Mouse (Mus musculus) neural tube, embryonic 15.5 days (tissue): ENCODE measurements around the gene Fam71f1. TPM values are rescaled to one million over a fixed set of nuclear protein-coding genes. Genes with fewer than 3 reads are reported as not detected.

ENCODE experiments used
- ATAC-seq: fragments of 200-750 bp; cut with Nextera tagmentation; 2 replicates; pipeline ENCODE4 v1.8.0; 2017; ENCODE audit warnings: mild to moderate bottlenecking, moderate TSS enrichment, moderate library complexity; ENCODE audit not compliant: low FRiP score
- H3K27ac ChIP-seq: fragments of 300-500 bp; sonication (generic); replicated peaks from 2 replicates; pipeline ENCODE4 v1.5.1; 2015; ENCODE audit warnings: mild to moderate bottlenecking, inconsistent platforms
- H3K27me3 ChIP-seq: fragments of 300-500 bp; sonication (generic); replicated peaks from 2 replicates; pipeline ENCODE4 v1.6.1; 2015; ENCODE audit warnings: inconsistent platforms
- H3K36me3 ChIP-seq: fragments of 300-500 bp; sonication (generic); 2 replicates; pipeline ENCODE4 v1.6.1; 2015; ENCODE audit warnings: inconsistent platforms
- H3K4me1 ChIP-seq: fragments of 300-500 bp; sonication (generic); 2 replicates; pipeline ENCODE4 v1.6.1; 2015; ENCODE audit warnings: inconsistent platforms
- H3K4me2 ChIP-seq: fragments of 300-500 bp; sonication (generic); 2 replicates; pipeline ENCODE4 v1.6.1; 2015; ENCODE audit warnings: inconsistent platforms, mild to moderate bottlenecking, moderate library complexity
- H3K4me3 ChIP-seq: fragments of 300-500 bp; sonication (generic); replicated peaks from 2 replicates; pipeline ENCODE4 v1.5.1; 2015; ENCODE audit warnings: mild to moderate bottlenecking, inconsistent platforms
- H3K9ac ChIP-seq: fragments of 300-500 bp; sonication (generic); replicated peaks from 2 replicates; pipeline ENCODE4 v1.6.1; 2015; ENCODE audit warnings: mild to moderate bottlenecking, inconsistent platforms
- H3K9me3 ChIP-seq: fragments of 300-500 bp; sonication (generic); replicated peaks from 2 replicates; pipeline ENCODE4 v1.6.1; 2016; ENCODE audit warnings: inconsistent platforms
- WGBS: fragments of 180-500 bp; shearing (Covaris S2); methylation state at CpG from one replicate; pipeline ENCODE4 v1.1.7; 2015; ENCODE audit warnings: mixed read lengths; 5-methylcytosine and 5-hydroxymethylcytosine counted together
- polyA plus RNA-seq: library from polyadenylated mRNA; unstranded; fragments of >200 nt; fragmentation: Nextera tagmentation; extraction: Ambion mirVana; gene quantifications from 2 replicates; pipeline ENCODE4 v1.2.1, GENCODE M21; 2015

Gene Fam71f1
- polyA plus RNA-seq, 1 experiment from 2014 or later = not detected

- ATAC-seq = no peak
- Histone ChIP-seq H3K27me3 (no peaks in the 10 kb centered on the region), H3K27ac (no peak overlapping the region), H3K4me1 (no peaks in the 10 kb centered on the region), H3K9ac (no peak overlapping the region), H3K9me3 (no peaks in the 10 kb centered on the region), H3K4me2 (no peak overlapping the region), H3K4me3 (no peak overlapping the region), H3K36me3 (no peaks in the 10 kb centered on the region)
- WGBS = 74% methylated on average over 2 of the region's 2 CpGs
These were observed 19.8 kb upstream of the Fam71f1 start for GRCm38 (mm10) chr6:29299112-29299511.

GRCm38 (mm10) chr6:29303251-29303650 is 15.7 kb upstream of the Fam71f1 start:
- ATAC-seq = no peak
- no peaks in the 10 kb centered on the region for H3K4me1 ChIP-seq
- no peaks in the 10 kb centered on the region for H3K9me3 ChIP-seq
- H3K4me2 ChIP-seq = no peak overlapping the region
- H3K36me3 ChIP-seq = no peaks in the 10 kb centered on the region
- no peaks in the 10 kb centered on the region for H3K27me3 ChIP-seq
- H3K27ac ChIP-seq = no peak overlapping the region
- no peak overlapping the region for H3K4me3 ChIP-seq
- no peak overlapping the region for H3K9ac ChIP-seq

- WGBS = 58% methylated on average over 5 of the region's 5 CpGs
- no peaks in the 10 kb centered on the region for H3K4me1 ChIP-seq
- no peak for ATAC-seq
- H3K27ac ChIP-seq = no peak overlapping the region
- no peaks in the 10 kb centered on the region for H3K36me3 ChIP-seq
- H3K27me3 ChIP-seq = no peaks in the 10 kb centered on the region
- no peak overlapping the region for H3K4me3 ChIP-seq
- H3K9me3 ChIP-seq = no peaks in the 10 kb centered on the region
- H3K9ac ChIP-seq = no peak overlapping the region
- no peak overlapping the region for H3K4me2 ChIP-seq
These were observed 15.2 kb upstream of the Fam71f1 start for GRCm38 (mm10) chr6:29303726-29304125.

- Histone ChIP-seq H3K9ac (no peak overlapping the region), H3K9me3 (no peaks in the 10 kb centered on the region), H3K27ac (no peak overlapping the region), H3K36me3 (no peaks in the 10 kb centered on the region), H3K4me1 (no peaks in the 10 kb centered on the region), H3K4me2 (no peak overlapping the region), H3K27me3 (no peaks in the 10 kb centered on the region), H3K4me3 (no peak overlapping the region)
- no peak for ATAC-seq
- WGBS = 89% methylated on average over 4 of the region's 4 CpGs
These were observed 13.5 kb upstream of the Fam71f1 start for GRCm38 (mm10) chr6:29305462-29305861.

GRCm38 (mm10) chr6:29308846-29309605 is 9.9 kb upstream of the Fam71f1 start:
- 88% methylated on average over 16 of the region's 16 CpGs for WGBS
- H3K4me1 ChIP-seq = no peaks in the 10 kb centered on the region
- no peak overlapping the region for H3K4me2 ChIP-seq
- no peak for ATAC-seq
- no peaks in the 10 kb centered on the region for H3K27me3 ChIP-seq
- H3K4me3 ChIP-seq = no peak overlapping the region
- H3K9me3 ChIP-seq = no peaks in the 10 kb centered on the region
- no peak overlapping the region for H3K27ac ChIP-seq
- no peak overlapping the region for H3K9ac ChIP-seq
- H3K36me3 ChIP-seq = no peaks in the 10 kb centered on the region

GRCm38 (mm10) chr6:29313690-29314202 is 5.2 kb upstream of the Fam71f1 start:
- ATAC-seq = no peak
- Histone ChIP-seq H3K4me1 (no peaks in the 10 kb centered on the region), H3K4me2 (no peak overlapping the region), H3K9ac (no peak overlapping the region), H3K36me3 (no peaks in the 10 kb centered on the region), H3K4me3 (no peak overlapping the region), H3K27me3 (no peaks in the 10 kb centered on the region), H3K9me3 (no peaks in the 10 kb centered on the region), H3K27ac (no peak overlapping the region)
- whole genome bisulfite sequencing = 77% methylated on average over 14 of the region's 14 CpGs

- no peaks in the 10 kb centered on the region for H3K27me3 ChIP-seq
- H3K9ac ChIP-seq = no peak overlapping the region
- ATAC-seq = no peak
- no peaks in the 10 kb centered on the region for H3K4me1 ChIP-seq
- no peak overlapping the region for H3K27ac ChIP-seq
- H3K4me2 ChIP-seq = no peak overlapping the region
- WGBS = 80% methylated on average over 2 of the region's 2 CpGs
- no peak overlapping the region for H3K4me3 ChIP-seq
- H3K9me3 ChIP-seq = no peaks in the 10 kb centered on the region
- no peaks in the 10 kb centered on the region for H3K36me3 ChIP-seq
These were observed 1.7 kb upstream of the Fam71f1 start for GRCm38 (mm10) chr6:29317286-29317685.

GRCm38 (mm10) chr6:29317941-29318340 is 999 bp upstream of the Fam71f1 start:
- Histone ChIP-seq H3K36me3 (no peaks in the 10 kb centered on the region), H3K4me1 (no peaks in the 10 kb centered on the region), H3K9me3 (no peaks in the 10 kb centered on the region), H3K27ac (no peak overlapping the region), H3K27me3 (no peaks in the 10 kb centered on the region), H3K9ac (no peak overlapping the region), H3K4me2 (no peak overlapping the region), H3K4me3 (no peak overlapping the region)
- WGBS = 70% methylated on average over 3 of the region's 3 CpGs
- ATAC-seq = no peak

GRCm38 (mm10) chr6:29321586-29321985 is 2.6 kb downstream of the Fam71f1 start:
- no peaks in the 10 kb centered on the region for H3K4me1 ChIP-seq
- 87% methylated on average over 6 of the region's 6 CpGs for WGBS
- no peaks in the 10 kb centered on the region for H3K9me3 ChIP-seq
- ATAC-seq = no peak
- H3K36me3 ChIP-seq = no peaks in the 10 kb centered on the region
- no peak overlapping the region for H3K4me2 ChIP-seq
- H3K27me3 ChIP-seq = no peaks in the 10 kb centered on the region
- H3K27ac ChIP-seq = no peak overlapping the region
- no peak overlapping the region for H3K9ac ChIP-seq
- H3K4me3 ChIP-seq = no peak overlapping the region

- no peak overlapping the region for H3K27ac ChIP-seq
- no peak for ATAC-seq
- H3K9ac ChIP-seq = no peak overlapping the region
- no peaks in the 10 kb centered on the region for H3K4me1 ChIP-seq
- no peaks in the 10 kb centered on the region for H3K27me3 ChIP-seq
- H3K4me3 ChIP-seq = no peak overlapping the region
- no peak overlapping the region for H3K4me2 ChIP-seq
- no peaks in the 10 kb centered on the region for H3K36me3 ChIP-seq
- no peaks in the 10 kb centered on the region for H3K9me3 ChIP-seq
- WGBS = 93% methylated on average over 7 of the region's 7 CpGs
These were observed 3.2 kb downstream of the Fam71f1 start for GRCm38 (mm10) chr6:29322147-29322546.

- no peak overlapping the region for H3K27ac ChIP-seq
- H3K9ac ChIP-seq = no peak overlapping the region
- H3K4me3 ChIP-seq = no peak overlapping the region
- 87% methylated on average over 4 of the region's 4 CpGs for WGBS
- H3K4me2 ChIP-seq = no peak overlapping the region
- no peaks in the 10 kb centered on the region for H3K4me1 ChIP-seq
- H3K9me3 ChIP-seq = no peaks in the 10 kb centered on the region
- no peaks in the 10 kb centered on the region for H3K27me3 ChIP-seq
- no peaks in the 10 kb centered on the region for H3K36me3 ChIP-seq
- ATAC-seq = no peak
These were observed 3.8 kb downstream of the Fam71f1 start for GRCm38 (mm10) chr6:29322735-29323134.

GRCm38 (mm10) chr6:29326961-29327360 is 8.0 kb downstream of the Fam71f1 start:
- Histone ChIP-seq H3K4me3 (no peak overlapping the region), H3K9ac (no peak overlapping the region), H3K4me1 (no peaks in the 10 kb centered on the region), H3K4me2 (no peak overlapping the region), H3K27me3 (no peaks in the 10 kb centered on the region), H3K27ac (no peak overlapping the region), H3K36me3 (no peaks in the 10 kb centered on the region), H3K9me3 (no peaks in the 10 kb centered on the region)
- ATAC-seq = no peak
- 92% methylated on average over 9 of the region's 9 CpGs for WGBS
